Mouse (Mus musculus): ENCODE data around the gene Rnf123. TPM values are rescaled to one million over a fixed set of nuclear protein-coding genes. Genes with fewer than 3 reads are reported as not detected.

Rnf123 gene
- polyA plus RNA-seq, 1 experiment: 107 TPM

GRCm38 (mm10) chr9:108094184-108094941, 11.2 kb upstream of the Rnf123 start, which contains the start of gene Apeh:
TSS of gene Apeh (minus strand) at chr9:108094606.
- H3K9me3 ChIP-seq (ENCODE audit: control insufficient read depth, low read length): no peaks in the 10 kb centered on the region
- H3K4me3 ChIP-seq (replicated peaks): peak within 1 kb of the TSS; percentile 86
- peaks cover 86% of the 10 kb centered on the region for H3K36me3 ChIP-seq (ENCODE audit: control insufficient read depth)
- H3K27me3 ChIP-seq (ENCODE audit: control insufficient read depth): no peaks in the 10 kb centered on the region
- no peak for TF ChIP-seq GATA1 (IDR thresholded peaks at IDR 0.05; ENCODE audit: low read length)
- TF ChIP-seq TAL1 (IDR thresholded peaks at IDR 0.05; ENCODE audit: low read length): no peak
- peaks cover 85% of the 10 kb centered on the region for H3K4me1 ChIP-seq (ENCODE audit: control insufficient read depth)

DNA sequence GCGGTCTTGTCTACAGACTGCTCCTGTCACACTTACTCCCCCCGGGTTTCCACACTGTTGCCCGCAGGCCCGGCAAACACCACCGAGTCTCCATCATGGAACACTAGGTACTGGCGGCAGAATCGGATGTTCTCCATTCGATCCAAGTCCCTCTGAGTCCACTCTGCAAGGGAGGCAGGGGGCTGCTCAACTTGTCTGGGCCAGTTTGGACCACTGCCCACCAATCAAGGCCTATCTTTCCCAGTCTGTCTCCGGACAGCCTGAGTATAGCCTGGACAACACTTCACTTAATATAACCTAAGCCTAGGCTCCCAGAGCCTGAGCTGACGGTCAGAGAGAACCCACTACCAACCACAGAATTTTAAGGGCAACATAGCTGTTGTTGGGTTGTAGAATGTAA, 10.4 kb upstream of the Rnf123 start:
- Histone ChIP-seq H3K4me3 (replicated peaks) (peak overlapping the region; percentile 86), H3K36me3 (ENCODE audit: control insufficient read depth) (peaks cover 86% of the 10 kb centered on the region), H3K4me1 (ENCODE audit: control insufficient read depth) (peaks cover 85% of the 10 kb centered on the region), H3K27me3 (ENCODE audit: control insufficient read depth) (no peaks in the 10 kb centered on the region; the same call in 1 of the 2 replicates), H3K9me3 (ENCODE audit: control insufficient read depth, low read length) (no peaks in the 10 kb centered on the region)
- TF ChIP-seq GATA1 (IDR thresholded peaks at IDR 0.05; ENCODE audit: low read length): no peak
- no peak for TF ChIP-seq TAL1 (IDR thresholded peaks at IDR 0.05; ENCODE audit: low read length)

DNA sequence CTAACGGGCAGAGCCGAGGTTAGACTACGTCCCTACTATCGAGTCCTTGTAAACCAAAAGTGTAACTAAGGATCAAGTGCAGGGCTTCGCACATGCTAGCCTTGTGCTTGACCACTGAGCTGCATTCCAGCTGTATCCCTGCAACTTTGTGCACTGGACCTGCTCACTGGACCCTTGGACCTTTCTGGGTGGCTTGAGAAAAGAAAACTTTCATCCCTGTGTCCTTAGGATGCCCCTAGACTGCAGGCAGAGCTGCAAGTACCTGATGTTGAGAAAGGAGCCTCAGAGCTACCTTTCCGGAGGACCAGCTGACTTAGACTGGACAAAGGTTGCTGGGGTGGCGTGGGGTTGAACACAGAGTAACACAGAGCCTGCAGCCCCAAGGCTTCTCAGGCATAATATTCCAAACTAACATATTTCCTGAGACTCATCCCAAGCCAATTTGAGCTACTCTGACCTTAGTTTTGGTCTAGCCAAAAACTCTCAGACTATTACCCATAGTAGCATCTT, 7.5 kb upstream of the Rnf123 start:
- H3K4me1 ChIP-seq (ENCODE audit: control insufficient read depth): peaks cover 84% of the 10 kb centered on the region
- H3K4me3 ChIP-seq (replicated peaks): no peak overlapping the region
- TF ChIP-seq TAL1 (IDR thresholded peaks at IDR 0.05; ENCODE audit: low read length) (no peak), GATA1 (IDR thresholded peaks at IDR 0.05; ENCODE audit: low read length) (no peak)
- H3K36me3 ChIP-seq (ENCODE audit: control insufficient read depth): peaks cover 86% of the 10 kb centered on the region
- H3K27me3 ChIP-seq (ENCODE audit: control insufficient read depth): no peaks in the 10 kb centered on the region; the same call in 1 of the 2 replicates
- no peaks in the 10 kb centered on the region for H3K9me3 ChIP-seq (ENCODE audit: control insufficient read depth, low read length)

DNA sequence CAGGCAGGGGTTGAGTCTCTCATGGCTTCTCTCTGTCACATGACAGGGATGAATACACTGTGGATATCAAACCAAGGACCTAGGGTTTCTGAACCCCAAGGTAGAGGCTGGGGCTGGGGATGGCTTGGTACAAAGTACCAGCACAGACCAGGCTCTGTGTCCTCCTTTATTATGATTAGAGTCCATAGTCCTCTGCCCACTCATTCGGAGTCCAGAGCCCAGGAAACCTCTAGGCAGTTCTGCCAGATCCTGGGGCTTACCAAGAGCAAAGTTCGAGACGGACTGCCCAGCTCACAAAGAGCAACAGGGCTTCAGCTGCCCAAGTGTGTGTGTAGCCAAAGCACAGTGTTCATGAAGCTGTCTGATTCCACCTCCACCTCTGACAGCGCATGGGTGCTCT, 2.1 kb upstream of the Rnf123 start:
- peaks cover 100% of the 10 kb centered on the region for H3K36me3 ChIP-seq (ENCODE audit: control insufficient read depth)
- H3K27me3 ChIP-seq (ENCODE audit: control insufficient read depth): no peaks in the 10 kb centered on the region; the same call in 1 of the 2 replicates
- H3K9me3 ChIP-seq (ENCODE audit: control insufficient read depth, low read length): no peaks in the 10 kb centered on the region
- TF ChIP-seq GATA1 (IDR thresholded peaks at IDR 0.05; ENCODE audit: low read length): no peak
- no peak for TF ChIP-seq TAL1 (IDR thresholded peaks at IDR 0.05; ENCODE audit: low read length)
- peaks cover 99% of the 10 kb centered on the region for H3K4me1 ChIP-seq (ENCODE audit: control insufficient read depth)
- H3K4me3 ChIP-seq (replicated peaks): peak overlapping the region; percentile 63

DNA sequence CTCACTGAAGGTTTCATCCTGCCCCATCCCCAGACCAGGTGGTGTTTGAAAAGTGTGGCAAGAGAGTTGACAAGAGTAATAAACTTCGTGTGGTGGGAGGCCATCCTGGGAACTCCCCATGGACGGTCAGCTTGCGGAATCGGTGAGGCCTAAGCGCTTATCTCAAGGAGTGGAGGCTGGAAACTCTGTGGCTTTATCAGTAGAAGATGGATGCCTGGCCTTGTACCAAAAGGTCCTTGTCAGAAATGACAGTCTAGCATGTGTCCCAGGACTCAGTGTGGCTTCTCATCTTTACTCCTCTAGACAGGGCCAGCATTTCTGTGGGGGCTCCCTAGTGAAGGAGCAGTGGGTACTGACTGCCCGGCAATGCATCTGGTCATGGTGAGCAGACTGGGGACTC, 415 bp upstream of the Rnf123 start:
- peaks cover 91% of the 10 kb centered on the region for H3K36me3 ChIP-seq (ENCODE audit: control insufficient read depth)
- peaks cover 95% of the 10 kb centered on the region for H3K4me1 ChIP-seq (ENCODE audit: control insufficient read depth)
- no peaks in the 10 kb centered on the region for H3K27me3 ChIP-seq (ENCODE audit: control insufficient read depth)
- peak overlapping the region; percentile 63 for H3K4me3 ChIP-seq (replicated peaks)
- H3K9me3 ChIP-seq (ENCODE audit: control insufficient read depth, low read length): no peaks in the 10 kb centered on the region
- no peak for TF ChIP-seq TAL1 (IDR thresholded peaks at IDR 0.05; ENCODE audit: low read length)
- 0 out of 2 replicates have a peak, but pooled peaks have one; percentile 4 for TF ChIP-seq GATA1 (IDR thresholded peaks at IDR 0.05; ENCODE audit: low read length)

- peaks cover 93% of the 10 kb centered on the region for H3K4me1 ChIP-seq (ENCODE audit: control insufficient read depth)
- H3K9me3 ChIP-seq (ENCODE audit: control insufficient read depth, low read length): no peaks in the 10 kb centered on the region
Measured at GRCm38 (mm10) chr9:108082549-108082948, 597 bp downstream of the Rnf123 start.

GRCm38 (mm10) chr9:108080168-108080567, 3.0 kb downstream of the Rnf123 start, which contains the start of gene Mst1:
TSS of gene Mst1 (plus strand) at chr9:108080436.
- no peaks in the 10 kb centered on the region for H3K27me3 ChIP-seq (ENCODE audit: control insufficient read depth)
- H3K36me3 ChIP-seq (ENCODE audit: control insufficient read depth): peaks cover 90% of the 10 kb centered on the region
- no peak for TF ChIP-seq GATA1 (IDR thresholded peaks at IDR 0.05; ENCODE audit: low read length)
- peak within 1 kb of the TSS; percentile 92 for H3K4me3 ChIP-seq (replicated peaks)
- H3K9me3 ChIP-seq (ENCODE audit: control insufficient read depth, low read length): no peaks in the 10 kb centered on the region
- H3K4me1 ChIP-seq (ENCODE audit: control insufficient read depth): peaks cover 88% of the 10 kb centered on the region

More at GRCm38 (mm10) chr9:108082549-108082948, 597 bp downstream of the Rnf123 start:
- Histone ChIP-seq H3K27me3 (ENCODE audit: control insufficient read depth) (no peaks in the 10 kb centered on the region), H3K36me3 (ENCODE audit: control insufficient read depth) (peaks cover 91% of the 10 kb centered on the region), H3K4me3 (replicated peaks) (peak overlapping the region; percentile 63)
- TF ChIP-seq TAL1 (IDR thresholded peaks at IDR 0.05; ENCODE audit: low read length) (no peak), GATA1 (IDR thresholded peaks at IDR 0.05; ENCODE audit: low read length) (no peak)

- H3K36me3 ChIP-seq (ENCODE audit: control insufficient read depth): peaks cover 98% of the 10 kb centered on the region
- H3K4me1 ChIP-seq (ENCODE audit: control insufficient read depth): peaks cover 78% of the 10 kb centered on the region
- H3K4me3 ChIP-seq (replicated peaks): peak overlapping the region; percentile 10
- no peaks in the 10 kb centered on the region for H3K27me3 ChIP-seq (ENCODE audit: control insufficient read depth)
- H3K9me3 ChIP-seq (ENCODE audit: control insufficient read depth, low read length): no peaks in the 10 kb centered on the region
- TF ChIP-seq GATA1 (IDR thresholded peaks at IDR 0.05; ENCODE audit: low read length) (no peak), TAL1 (IDR thresholded peaks at IDR 0.05; ENCODE audit: low read length) (no peak)
Measured at GRCm38 (mm10) chr9:108073141-108073930, 9.8 kb downstream of the Rnf123 start.

DNA sequence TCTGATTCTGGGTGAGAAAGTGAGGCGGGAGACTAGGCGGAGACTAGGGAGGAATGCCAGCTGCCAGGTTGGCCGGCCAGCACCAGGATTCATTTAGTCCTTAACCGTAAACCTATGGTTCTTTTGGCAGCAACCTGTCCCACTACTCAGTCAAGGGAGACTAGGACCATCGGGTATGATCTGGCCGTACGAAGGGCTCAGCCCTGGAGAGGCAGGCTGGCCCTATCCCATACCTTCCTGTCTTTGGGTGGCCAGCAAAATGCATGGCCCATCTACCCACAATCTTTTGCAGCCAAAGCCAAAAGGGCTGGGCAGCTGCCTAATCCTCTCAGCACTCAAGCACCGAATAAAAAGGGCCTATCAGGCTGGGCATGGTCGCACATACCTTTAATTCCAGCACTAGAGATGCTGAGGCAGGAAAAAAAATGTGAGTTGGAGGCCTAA, 10.6 kb downstream of the Rnf123 start:
- no peak overlapping the region for H3K4me3 ChIP-seq (replicated peaks)
- H3K27me3 ChIP-seq (ENCODE audit: control insufficient read depth): no peaks in the 10 kb centered on the region
- H3K9me3 ChIP-seq (ENCODE audit: control insufficient read depth, low read length): no peaks in the 10 kb centered on the region
- peaks cover 98% of the 10 kb centered on the region for H3K36me3 ChIP-seq (ENCODE audit: control insufficient read depth)
- peaks cover 78% of the 10 kb centered on the region for H3K4me1 ChIP-seq (ENCODE audit: control insufficient read depth)
- no peak for TF ChIP-seq GATA1 (IDR thresholded peaks at IDR 0.05; ENCODE audit: low read length)
